Mouse (Mus musculus) liver, embryonic 12.5 days (tissue): ENCODE measurements around the gene Popdc3. TPM values are rescaled to one million over a fixed set of nuclear protein-coding genes. Genes with fewer than 3 reads are reported as not detected.
"Not testable (repeated sequence)": the region's sequence is repeated elsewhere in the genome, so short reads cannot be mapped to it uniquely, and the experiment has no call there.

ENCODE experiments used
- ATAC-seq: fragments of 200-750 bp; cut with Nextera tagmentation; 2 replicates; pipeline ENCODE4 v1.8.0; 2017; ENCODE audit warnings: moderate number of reproducible peaks, mild to moderate bottlenecking, moderate library complexity
- H3K27ac ChIP-seq: fragments of 300-500 bp; sonication (generic); 2 replicates; pipeline ENCODE4 v1.5.1; 2016; ENCODE audit warnings: mild to moderate bottlenecking
- H3K27me3 ChIP-seq: fragments of 300-500 bp; sonication (generic); replicated peaks from 2 replicates; pipeline ENCODE4 v1.6.1; 2016; ENCODE audit warnings: mild to moderate bottlenecking, moderate library complexity
- H3K36me3 ChIP-seq: fragments of 300-500 bp; sonication (generic); 2 replicates; pipeline ENCODE4 v1.6.1; 2016; ENCODE audit warnings: mild to moderate bottlenecking, moderate library complexity
- H3K4me1 ChIP-seq: fragments of 300-500 bp; sonication (generic); 2 replicates; pipeline ENCODE4 v1.6.1; 2016
- H3K4me2 ChIP-seq: fragments of 300-500 bp; sonication (generic); 2 replicates; pipeline ENCODE4 v1.6.1; 2016; ENCODE audit warnings: mild to moderate bottlenecking, moderate library complexity
- H3K4me3 ChIP-seq: fragments of 300-500 bp; sonication (generic); 2 replicates; pipeline ENCODE4 v1.5.1; 2016; ENCODE audit warnings: mild to moderate bottlenecking, moderate library complexity
- H3K9ac ChIP-seq: fragments of 300-500 bp; sonication (generic); 2 replicates; pipeline ENCODE4 v1.6.1; 2016; ENCODE audit warnings: mild to moderate bottlenecking, moderate library complexity
- H3K9me3 ChIP-seq: fragments of 300-500 bp; sonication (generic); replicated peaks from 2 replicates; pipeline ENCODE4 v1.6.1; 2016; ENCODE audit warnings: mild to moderate bottlenecking, moderate library complexity
- WGBS: fragments of 180-500 bp; shearing (Covaris S2); methylation state at CpG from one replicate; pipeline ENCODE4 v1.1.7; 2016; ENCODE audit not compliant: insufficient replicate concordance; 5-methylcytosine and 5-hydroxymethylcytosine counted together
- polyA plus RNA-seq: library from polyadenylated mRNA; unstranded; fragments of >200 nt; fragmentation: Nextera tagmentation; extraction: Ambion mirVana; gene quantifications from 2 replicates; pipeline ENCODE4 v1.2.1, GENCODE M21; 2016

The Popdc3 gene
- polyA plus RNA-seq, 1 experiment from 2014 or later, result 0.08 TPM

DNA sequence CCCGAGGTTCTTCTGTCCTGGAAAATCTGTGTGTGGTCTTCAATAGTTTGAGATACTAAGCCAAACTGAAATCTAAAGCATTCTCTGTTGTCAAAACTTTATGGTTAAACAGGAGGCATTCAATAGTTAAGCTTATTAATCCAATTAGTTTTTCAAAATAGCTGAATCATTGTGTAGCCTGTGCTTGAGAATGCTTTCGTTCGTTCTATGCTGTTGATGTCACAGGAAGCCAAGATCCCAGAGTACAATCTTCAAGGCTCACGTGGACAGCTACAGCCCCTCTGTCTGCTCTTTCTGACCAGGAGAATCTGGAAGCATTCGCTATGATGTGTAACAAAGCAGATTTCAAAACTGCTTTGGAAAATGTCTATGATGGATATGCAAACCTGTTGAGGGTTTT lies 112.7 kb downstream of the Popdc3 start:
- peaks cover 4% of the 10 kb centered on the region; the same call in 1 of the 2 replicates for H3K4me1 ChIP-seq
- no peak overlapping the region for H3K27ac ChIP-seq
- 47% methylated on average over 5 of the region's 5 CpGs for WGBS
- no peak for ATAC-seq
- H3K4me2 ChIP-seq, result no peak overlapping the region
- H3K9ac ChIP-seq, result no peak overlapping the region
- H3K27me3 ChIP-seq, result peaks cover 48% of the 10 kb centered on the region
- no peaks in the 10 kb centered on the region for H3K36me3 ChIP-seq
- H3K9me3 ChIP-seq, result no peaks in the 10 kb centered on the region
- H3K4me3 ChIP-seq, result no peak overlapping the region

DNA sequence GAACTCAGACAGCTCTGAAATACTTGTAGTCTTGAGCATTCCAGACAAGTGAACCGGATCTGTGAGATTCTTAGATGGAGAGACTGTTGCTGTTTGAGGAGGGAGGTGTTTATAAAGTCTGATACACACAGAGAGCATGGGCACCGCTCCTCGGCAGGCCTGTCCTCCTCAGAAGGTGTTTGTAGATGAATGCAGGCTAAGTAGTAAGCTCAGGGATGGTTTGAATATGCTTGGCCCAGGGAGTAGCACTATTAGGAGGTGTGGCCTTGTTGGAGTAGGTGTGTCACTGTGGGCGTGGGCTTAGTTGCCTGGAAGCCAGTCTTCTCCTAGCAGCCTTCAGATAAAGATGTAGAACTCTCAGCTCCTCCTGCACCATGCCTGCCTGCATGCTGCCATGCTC lies 114.3 kb downstream of the Popdc3 start:
- H3K9ac ChIP-seq, H3K9me3 ChIP-seq, H3K4me3 ChIP-seq, H3K27ac ChIP-seq, H3K4me1 ChIP-seq, ATAC-seq, H3K4me2 ChIP-seq, H3K36me3 ChIP-seq: not testable (repeated sequence)
- H3K27me3 ChIP-seq, result peaks cover 39% of the 10 kb centered on the region
- WGBS, result 52% methylated on average over 4 of the region's 4 CpGs

DNA sequence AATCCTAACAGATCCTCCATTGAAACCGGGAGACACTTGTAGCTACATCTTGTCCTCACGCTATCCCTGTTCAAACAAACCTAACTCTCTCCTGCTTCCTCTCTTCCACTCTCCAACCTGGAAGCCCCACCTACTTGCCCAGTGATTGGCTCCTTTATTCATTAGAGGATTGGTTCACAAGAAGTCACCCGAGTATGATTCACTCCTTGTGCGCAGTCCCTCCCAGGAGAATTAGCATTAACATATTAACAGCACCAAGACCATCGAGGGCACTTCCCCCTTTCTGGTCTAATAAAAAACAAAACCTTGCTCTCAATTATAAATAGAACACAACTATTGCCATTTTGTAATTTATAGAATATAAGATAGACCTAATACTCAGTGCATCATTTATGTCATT lies 117.2 kb downstream of the Popdc3 start:
- no peak overlapping the region for H3K4me3 ChIP-seq

DNA sequence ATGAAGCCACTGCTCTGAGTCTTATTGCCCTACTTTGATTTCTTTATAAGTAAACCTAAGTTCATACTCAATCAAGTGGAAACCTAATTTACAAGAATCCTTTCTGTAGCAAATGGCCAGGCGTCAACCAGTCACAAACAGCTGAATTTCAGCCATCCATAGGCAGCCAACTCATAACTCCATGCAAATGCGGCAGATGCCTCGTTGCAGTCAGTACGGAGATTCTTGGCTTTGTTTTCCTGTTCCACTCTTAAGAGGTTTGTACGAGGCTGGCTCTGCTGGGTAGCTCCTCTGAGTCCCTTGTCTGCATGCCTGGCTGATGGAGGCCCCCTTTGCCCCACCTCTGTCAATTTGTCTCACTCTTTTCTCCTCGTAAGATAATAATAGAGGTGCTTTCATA lies 120.6 kb downstream of the Popdc3 start:
- Histone ChIP-seq H3K9me3 (no peaks in the 10 kb centered on the region), H3K9ac (no peak overlapping the region), H3K4me3 (no peak overlapping the region), H3K36me3 (no peaks in the 10 kb centered on the region), H3K4me2 (no peak overlapping the region), H3K4me1 (no peaks in the 10 kb centered on the region), H3K27me3 (no peaks in the 10 kb centered on the region), H3K27ac (no peak overlapping the region)
- no peak for ATAC-seq
- WGBS, result 61% methylated on average over 6 of the region's 6 CpGs

More for the DNA sequence above, 117.2 kb downstream of the Popdc3 start:
- Histone ChIP-seq H3K27me3 (peaks cover 12% of the 10 kb centered on the region), H3K9me3 (no peaks in the 10 kb centered on the region), H3K4me2 (no peak overlapping the region), H3K36me3 (no peaks in the 10 kb centered on the region), H3K9ac (no peak overlapping the region), H3K4me1 (no peaks in the 10 kb centered on the region), H3K27ac (no peak overlapping the region)
- 61% methylated on average over 5 of the region's 5 CpGs for WGBS
- ATAC-seq, result no peak

DNA sequence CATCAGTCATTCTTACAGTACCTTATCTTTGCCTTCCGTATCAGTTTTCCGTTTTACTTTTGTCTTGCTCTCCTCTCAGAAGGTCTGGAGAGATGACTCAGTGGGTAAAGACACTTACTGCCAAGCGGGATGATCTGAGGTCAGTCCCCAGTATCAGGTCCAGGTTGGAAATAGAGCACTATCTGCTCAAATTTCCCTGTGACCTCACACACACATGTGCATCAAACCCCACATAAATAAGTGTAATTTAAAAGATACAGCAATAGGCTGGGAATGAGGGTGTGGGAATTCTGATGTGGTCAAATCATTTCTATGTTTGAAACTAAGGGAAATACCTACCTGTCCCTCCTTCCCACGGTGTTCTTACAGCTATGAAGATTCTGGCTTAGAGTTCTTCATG lies 121.6 kb downstream of the Popdc3 start:
- no peak overlapping the region for H3K9ac ChIP-seq
- H3K27me3 ChIP-seq, result no peaks in the 10 kb centered on the region
- no peak overlapping the region for H3K27ac ChIP-seq
- no peaks in the 10 kb centered on the region for H3K4me1 ChIP-seq
- H3K4me3 ChIP-seq, result no peak overlapping the region
- 60% methylated on average over 4 of the region's 4 CpGs for WGBS
- no peak for ATAC-seq
- no peaks in the 10 kb centered on the region for H3K36me3 ChIP-seq
- H3K4me2 ChIP-seq, result no peak overlapping the region
- H3K9me3 ChIP-seq, result no peaks in the 10 kb centered on the region

DNA sequence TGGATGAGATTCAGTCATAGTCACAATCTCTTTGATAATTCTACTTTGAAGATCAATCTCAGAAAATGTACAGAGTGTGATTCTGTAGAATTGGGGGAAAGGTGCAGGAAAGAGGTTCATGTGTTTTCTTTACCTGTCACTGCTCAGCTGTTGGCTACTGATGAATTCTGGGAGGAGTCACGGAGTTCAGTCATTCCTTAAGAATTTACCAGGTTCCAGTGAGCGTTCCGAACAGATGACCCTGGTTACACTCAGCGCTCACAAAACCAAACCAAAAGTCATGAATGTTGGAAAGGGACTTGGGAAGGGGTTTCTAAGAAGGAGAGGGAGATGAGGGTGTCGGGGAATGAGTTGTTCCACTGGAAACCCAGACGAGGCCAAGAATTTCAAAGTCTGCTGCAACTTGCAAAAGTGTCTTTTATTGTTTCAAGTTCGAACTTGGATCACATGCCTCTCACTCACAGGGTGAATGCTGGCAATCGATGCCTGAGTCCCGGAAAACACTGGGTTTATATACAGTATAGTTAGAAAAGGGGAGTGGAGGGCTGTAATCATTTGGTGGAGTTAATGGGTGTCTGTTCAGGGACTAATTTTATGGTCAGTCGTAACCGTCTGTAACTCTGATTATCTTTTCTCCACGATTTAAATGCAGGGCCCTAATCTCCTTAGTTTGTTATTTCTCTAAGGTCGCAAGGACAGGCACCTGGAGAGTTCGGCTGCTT lies 125.6 kb downstream of the Popdc3 start:
- Histone ChIP-seq H3K4me3 (no peak overlapping the region), H3K9me3 (no peaks in the 10 kb centered on the region), H3K4me2 (no peak overlapping the region), H3K27ac (no peak overlapping the region), H3K9ac (no peak overlapping the region), H3K36me3 (no peaks in the 10 kb centered on the region), H3K4me1 (no peaks in the 10 kb centered on the region), H3K27me3 (no peaks in the 10 kb centered on the region)
- WGBS, result 52% methylated on average over 14 of the region's 14 CpGs
- ATAC-seq, result no peak

DNA sequence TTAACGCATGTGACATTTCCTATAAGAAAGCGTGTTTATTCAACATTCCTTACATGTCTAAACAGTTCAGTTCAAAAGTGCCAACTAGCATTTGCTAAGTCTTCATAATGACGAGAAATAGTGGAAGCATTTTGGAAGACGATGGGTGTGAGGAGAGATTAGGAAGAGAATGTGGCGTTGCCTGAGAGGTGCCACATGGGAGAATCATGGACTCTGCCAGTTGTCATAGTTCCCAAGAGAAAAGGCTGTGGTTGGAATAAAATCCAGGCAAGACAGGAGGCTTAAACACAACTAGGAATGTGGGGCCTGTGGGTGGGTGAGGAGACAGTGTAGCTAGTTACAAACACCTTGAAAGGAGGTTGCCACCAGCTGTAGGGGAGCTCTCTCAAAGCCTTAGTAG lies 127.3 kb downstream of the Popdc3 start:
- no peak for ATAC-seq
- no peak overlapping the region for H3K4me2 ChIP-seq
- no peak overlapping the region for H3K9ac ChIP-seq

DNA sequence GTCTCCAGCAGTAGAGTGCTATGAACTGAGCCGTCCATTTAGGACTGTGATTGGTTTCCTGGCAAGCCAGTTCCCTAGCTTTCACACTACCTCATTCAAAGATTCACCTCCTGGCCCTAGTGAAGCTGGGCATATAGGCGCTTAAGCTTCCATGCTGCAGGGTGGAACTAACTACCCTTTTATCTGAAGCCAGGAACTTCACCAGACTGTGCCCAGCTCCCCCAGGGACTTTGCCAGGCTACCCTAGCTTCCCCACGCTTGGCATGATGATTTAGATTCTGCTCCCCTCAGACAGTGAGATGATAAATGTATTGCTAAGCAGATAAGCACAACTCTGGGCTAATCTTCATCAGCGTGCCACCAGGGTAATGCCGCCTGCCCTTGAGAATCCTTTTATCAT lies 133.2 kb downstream of the Popdc3 start:
- Histone ChIP-seq H3K4me3 (no peak overlapping the region), H3K36me3 (no peaks in the 10 kb centered on the region), H3K27me3 (no peaks in the 10 kb centered on the region), H3K9ac (no peak overlapping the region), H3K27ac (no peak overlapping the region), H3K4me2 (no peak overlapping the region), H3K9me3 (no peaks in the 10 kb centered on the region), H3K4me1 (no peaks in the 10 kb centered on the region)
- ATAC-seq, result no peak
- WGBS, result 59% methylated on average over 5 of the region's 5 CpGs

More for the DNA sequence above, 127.3 kb downstream of the Popdc3 start:
- Histone ChIP-seq H3K27ac (no peak overlapping the region), H3K36me3 (no peaks in the 10 kb centered on the region), H3K27me3 (no peaks in the 10 kb centered on the region), H3K4me1 (no peaks in the 10 kb centered on the region), H3K9me3 (no peaks in the 10 kb centered on the region), H3K4me3 (no peak overlapping the region)
- WGBS, result 69% methylated on average over 5 of the region's 5 CpGs

DNA sequence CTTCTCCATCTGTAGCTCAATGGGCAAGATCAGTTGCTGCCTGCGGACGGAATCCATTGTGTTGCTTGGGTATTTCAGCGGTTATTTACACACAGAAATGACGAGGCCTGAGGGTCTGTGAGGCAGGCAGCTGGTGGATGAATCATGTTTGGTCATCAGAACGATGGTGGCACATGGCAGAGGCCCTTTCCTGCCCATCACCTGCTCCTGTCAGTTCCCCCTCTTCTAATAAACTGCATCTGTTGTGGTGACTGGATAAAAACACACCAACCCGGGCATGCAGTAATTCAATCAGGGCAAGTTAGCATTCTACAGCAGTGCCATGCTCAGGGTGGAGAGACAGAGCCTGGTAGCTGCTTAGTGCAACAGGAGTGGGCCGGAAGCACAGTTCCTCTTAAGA lies 133.7 kb downstream of the Popdc3 start:
- no peaks in the 10 kb centered on the region for H3K9me3 ChIP-seq
- H3K9ac ChIP-seq, result no peak overlapping the region
- no peak overlapping the region for H3K4me2 ChIP-seq
- H3K4me1 ChIP-seq, result no peaks in the 10 kb centered on the region
- H3K4me3 ChIP-seq, result no peak overlapping the region
- no peak for ATAC-seq
- H3K36me3 ChIP-seq, result no peaks in the 10 kb centered on the region
- no peak overlapping the region for H3K27ac ChIP-seq
- 59% methylated on average over 7 of the region's 7 CpGs for WGBS
- no peaks in the 10 kb centered on the region for H3K27me3 ChIP-seq

DNA sequence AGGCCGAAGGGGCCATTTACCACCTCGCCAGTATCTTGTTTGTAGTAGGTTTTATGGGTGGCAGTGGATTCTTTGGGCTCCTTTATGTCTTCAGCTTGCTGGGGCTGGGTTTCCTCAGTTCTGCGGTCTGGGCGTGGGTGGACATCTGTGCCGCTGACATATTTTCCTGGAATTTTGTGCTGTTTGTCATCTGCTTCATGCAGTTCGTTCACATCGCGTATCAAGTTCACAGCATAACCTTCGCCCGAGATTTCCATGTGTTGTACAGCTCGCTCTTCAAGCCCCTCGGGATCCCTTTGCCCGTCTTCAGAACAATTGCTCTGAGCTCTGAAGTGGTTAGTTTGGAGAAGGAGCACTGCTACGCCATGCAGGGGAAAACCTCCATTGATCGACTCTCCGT lies 137.0 kb downstream of the Popdc3 start:
- Histone ChIP-seq H3K4me3 (no peak overlapping the region), H3K9me3 (no peaks in the 10 kb centered on the region), H3K27ac (no peak overlapping the region), H3K36me3 (no peaks in the 10 kb centered on the region), H3K27me3 (no peaks in the 10 kb centered on the region), H3K9ac (no peak overlapping the region), H3K4me1 (no peaks in the 10 kb centered on the region), H3K4me2 (no peak overlapping the region)
- 84% methylated on average over 16 of the region's 16 CpGs for WGBS
- ATAC-seq, result no peak

DNA sequence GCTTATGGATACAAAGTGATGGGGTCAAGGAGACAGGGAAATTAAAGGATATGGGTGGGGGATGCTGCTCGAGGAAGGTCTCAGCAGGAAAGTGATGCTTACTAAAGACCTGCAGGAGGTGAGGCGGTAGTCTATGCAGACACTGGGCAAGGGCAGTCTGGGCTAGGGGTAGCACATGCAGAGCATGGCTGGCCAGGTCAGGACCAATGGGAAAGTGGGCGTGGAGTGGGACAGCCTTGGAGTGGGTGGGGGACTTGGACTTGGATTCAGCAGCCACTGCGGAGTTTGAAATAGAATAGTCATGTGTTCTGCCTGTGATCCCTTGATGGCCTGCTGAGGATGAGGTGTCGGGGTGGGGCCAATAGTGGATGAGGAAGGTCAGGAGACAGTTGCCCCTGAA lies 141.0 kb downstream of the Popdc3 start:
- WGBS, result 69% methylated on average over 5 of the region's 5 CpGs
- H3K36me3 ChIP-seq, result no peaks in the 10 kb centered on the region
- no peak overlapping the region for H3K9ac ChIP-seq
- H3K9me3 ChIP-seq, result no peaks in the 10 kb centered on the region
- no peak overlapping the region for H3K4me2 ChIP-seq
- no peak for ATAC-seq
- H3K27me3 ChIP-seq, result no peaks in the 10 kb centered on the region
- H3K4me1 ChIP-seq, result no peaks in the 10 kb centered on the region
- no peak overlapping the region for H3K27ac ChIP-seq
- no peak overlapping the region for H3K4me3 ChIP-seq

DNA sequence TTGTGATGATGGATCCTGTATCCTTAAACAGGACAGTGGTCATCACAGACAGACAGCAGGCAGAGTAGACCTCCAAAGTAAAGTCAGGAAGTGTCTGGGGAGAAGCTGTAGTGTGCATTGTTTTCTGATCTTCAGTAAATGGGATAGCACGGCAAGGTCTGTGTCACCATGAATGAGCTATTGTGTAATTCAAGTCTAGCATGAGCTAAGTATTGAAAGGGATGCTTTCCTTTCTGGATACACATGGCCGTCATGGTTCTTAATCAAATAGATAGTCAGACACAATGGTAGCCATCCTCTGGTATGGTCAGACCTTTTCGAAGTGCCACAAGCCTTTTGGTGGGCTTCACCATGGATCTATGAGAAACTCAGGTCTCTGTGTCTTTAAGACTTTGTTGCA lies 142.4 kb downstream of the Popdc3 start:
- no peak for ATAC-seq
- 65% methylated on average over 3 of the region's 3 CpGs for WGBS

DNA sequence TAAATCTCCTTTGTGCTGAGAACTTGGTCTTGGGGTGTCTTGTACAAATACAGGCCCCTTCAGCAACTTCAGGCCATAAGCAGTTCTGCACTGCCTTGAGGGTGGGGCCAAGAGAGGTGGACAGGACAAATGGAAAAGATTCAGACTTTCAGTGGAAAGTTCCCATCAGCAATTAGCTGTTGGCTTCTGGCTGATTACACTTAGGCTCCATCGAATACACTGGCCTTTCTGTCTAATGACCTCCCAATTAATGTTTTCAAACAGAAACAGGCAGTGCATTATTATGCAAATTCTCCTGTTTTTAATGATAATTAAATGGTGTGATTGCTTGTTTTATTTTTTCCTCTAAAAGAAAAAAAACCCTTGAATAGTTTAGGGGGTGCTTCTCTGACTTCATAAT lies 146.3 kb downstream of the Popdc3 start:
- H3K4me1 ChIP-seq, result no peaks in the 10 kb centered on the region
- H3K4me2 ChIP-seq, result no peak overlapping the region
- H3K9me3 ChIP-seq, result no peaks in the 10 kb centered on the region
- ATAC-seq, result no peak
- H3K4me3 ChIP-seq, result no peak overlapping the region
- no peak overlapping the region for H3K9ac ChIP-seq
- H3K36me3 ChIP-seq, result no peaks in the 10 kb centered on the region
- 49% methylated on average over 1 of the region's 1 CpGs for WGBS
- no peaks in the 10 kb centered on the region for H3K27me3 ChIP-seq
- no peak overlapping the region for H3K27ac ChIP-seq

More for the DNA sequence above, 142.4 kb downstream of the Popdc3 start:
- H3K4me2 ChIP-seq, result no peak overlapping the region
- no peaks in the 10 kb centered on the region for H3K27me3 ChIP-seq
- H3K9me3 ChIP-seq, result no peaks in the 10 kb centered on the region
- H3K27ac ChIP-seq, result no peak overlapping the region
- no peaks in the 10 kb centered on the region for H3K4me1 ChIP-seq
- no peak overlapping the region for H3K4me3 ChIP-seq
- no peak overlapping the region for H3K9ac ChIP-seq
- no peaks in the 10 kb centered on the region for H3K36me3 ChIP-seq
